Comparison of ENCODE assay signal across 11 mouse cellular contexts in the genomic region with DNA sequence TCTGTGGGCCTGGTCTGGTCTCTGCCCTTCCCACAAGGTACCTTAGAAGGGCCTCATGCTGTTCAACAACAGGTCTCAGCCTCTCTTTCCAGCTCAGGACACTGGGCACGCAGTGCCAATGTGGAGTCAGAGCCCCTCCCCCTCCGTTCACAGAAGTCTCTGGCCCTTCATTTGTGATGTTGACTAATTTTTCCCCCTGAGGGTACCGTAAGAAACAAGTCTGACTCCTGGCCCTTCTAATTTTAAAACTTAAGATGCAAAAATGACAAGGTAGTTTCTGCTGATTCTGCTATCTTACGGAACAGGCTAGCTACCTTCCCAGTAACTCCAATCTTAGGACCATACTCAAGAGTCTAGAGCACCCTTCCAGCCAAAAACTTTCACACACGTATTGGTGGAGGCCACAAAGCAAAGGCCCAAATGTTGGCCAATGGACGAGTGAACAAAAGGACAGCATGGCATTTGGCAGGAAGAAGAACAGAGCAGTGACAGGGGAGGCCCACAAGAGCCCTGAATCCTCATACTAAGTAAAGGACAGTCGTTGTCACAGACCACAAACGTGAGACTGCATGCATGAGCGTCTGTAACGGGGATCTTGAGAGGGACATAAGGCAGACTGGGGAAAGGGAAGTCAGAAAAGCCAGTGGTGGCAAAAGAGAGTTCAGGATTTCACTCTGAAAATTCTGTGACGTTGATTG.
A peak's percentile ranks its signal among the peaks of the same experiment; 100 is the strongest.
DNase-seq lines count a peak whose midpoint lies in the region; ATAC-seq and TF ChIP-seq lines count a peak whose summit lies in the region.
"Had no signal": no experiment of that assay in that cellular context is flagged by ENCODE, and none has a peak within 500 bp of the region (broad histone marks: within the 10 kb centered on the region; RNA-seq: fewer than 3 reads in every experiment).

No protein-coding gene starts in this region.

- TF ChIP-seq CTCF in ES-Bruce4 (IDR thresholded peaks at IDR 0.05; ENCODE audit: low read depth, low read length), result no peak
- no peak for TF ChIP-seq CTCF in hindbrain, postnatal 0 days (IDR thresholded peaks at IDR 0.05; ENCODE audit: low read depth)
- TF ChIP-seq CTCF in stomach, postnatal 0 days (IDR thresholded peaks at IDR 0.05; ENCODE audit: low read depth), result no peak

- peak overlapping the region; percentile 71; the same call in 1 of the 2 replicates for H3K27ac ChIP-seq in kidney, embryonic 14.5 days (ENCODE audit: low read depth, low read length)
- H3K27ac ChIP-seq in ES-Bruce4 (ENCODE audit: insufficient read depth, low read length), result peak overlapping the region; percentile 91
- peak overlapping the region; percentile 64; the same call in 1 of the 2 replicates for H3K27ac ChIP-seq in hindbrain, postnatal 0 days
- H3K27ac ChIP-seq in stomach, postnatal 0 days (replicated peaks), result no peak overlapping the region

- TF ChIP-seq EP300 in ES-Bruce4 (IDR thresholded peaks at IDR 0.05; ENCODE audit: insufficient read depth, low read depth, low read length), result no peak
- TF ChIP-seq EP300 in stomach, postnatal 0 days (optimal IDR thresholded peaks at IDR 0.05), result no peak

- TF ChIP-seq POLR2A in ES-Bruce4 (IDR thresholded peaks at IDR 0.05; ENCODE audit: insufficient read depth, low read length), result no peak

- DNase-seq in kidney, adult 11 months, result no peak
- DNase-seq in A20 (ENCODE audit: low read depth, low spot score), result peak; percentile 58
- DNase-seq in hindbrain, postnatal 0 days (ENCODE audit: low spot score), result no peak
- DNase-seq in thymus, postnatal 10 days (ENCODE audit: low spot score in 2 of 2), result no peak
- no peak for DNase-seq in stomach, postnatal 0 days (ENCODE audit: low spot score)
- DNase-seq in cerebellum, adult 9-11 months, result no peak
- DNase-seq: kidney, postnatal 25 days; lung, postnatal 14 days had no signal

- H3K4me2 ChIP-seq in kidney, embryonic 14.5 days (replicated peaks; ENCODE audit: low read depth, low read length), result no peak overlapping the region
- no peak overlapping the region for H3K4me2 ChIP-seq in hindbrain, postnatal 0 days (ENCODE audit: low read depth, low read length)
- H3K4me2 ChIP-seq in stomach, postnatal 0 days (replicated peaks; ENCODE audit: low read depth), result no peak overlapping the region
- H3K4me2 ChIP-seq: embryonic facial prominence, embryonic 12.5 days had no signal

- H3K9ac ChIP-seq in kidney, embryonic 14.5 days (ENCODE audit: low read depth, low read length), result no peak overlapping the region
- no peak overlapping the region for H3K9ac ChIP-seq in ES-Bruce4 (ENCODE audit: low read depth, poor library complexity, severe bottlenecking)
- no peak overlapping the region for H3K9ac ChIP-seq in hindbrain, postnatal 0 days (replicated peaks; ENCODE audit: low read length)
- no peak overlapping the region for H3K9ac ChIP-seq in stomach, postnatal 0 days (ENCODE audit: low read length)
- H3K9ac ChIP-seq: embryonic facial prominence, embryonic 12.5 days had no signal

- no peaks in the 10 kb centered on the region for H3K27me3 ChIP-seq in kidney, embryonic 14.5 days (ENCODE audit: control insufficient read depth, insufficient read depth, low read length)
- H3K27me3 ChIP-seq in ES-Bruce4 (ENCODE audit: control insufficient read depth, insufficient read depth, low read length, poor library complexity, severe bottlenecking), result no peaks in the 10 kb centered on the region
- no peaks in the 10 kb centered on the region for H3K27me3 ChIP-seq in hindbrain, postnatal 0 days (ENCODE audit: insufficient read depth, low read length)
- H3K27me3 ChIP-seq in stomach, postnatal 0 days (ENCODE audit: control insufficient read depth, insufficient read depth, low read length), result no peaks in the 10 kb centered on the region
- H3K27me3 ChIP-seq: embryonic facial prominence, embryonic 12.5 days had no signal

- H3K4me3 ChIP-seq in kidney, embryonic 14.5 days (ENCODE audit: low read length), result no peak overlapping the region
- H3K4me3 ChIP-seq in ES-Bruce4 (ENCODE audit: low read depth, low read length), result no peak overlapping the region
- no peak overlapping the region for H3K4me3 ChIP-seq in hindbrain, postnatal 0 days (ENCODE audit: low read length)
- H3K4me3 ChIP-seq in stomach, postnatal 0 days (ENCODE audit: low read depth, low read length), result no peak overlapping the region
- H3K4me3 ChIP-seq: embryonic facial prominence, embryonic 12.5 days had no signal

- WGBS in kidney, embryonic 14.5 days, result 55% methylated on average over 11 of the region's 11 CpGs
- 47% methylated on average over 11 of the region's 11 CpGs for WGBS in hindbrain, postnatal 0 days
- 74% methylated on average over 11 of the region's 11 CpGs for WGBS in stomach, postnatal 0 days

- H3K4me1 ChIP-seq in kidney, embryonic 14.5 days (ENCODE audit: control insufficient read depth, insufficient read depth, low read length), result peaks cover 63% of the 10 kb centered on the region
- H3K4me1 ChIP-seq in ES-Bruce4 (ENCODE audit: control insufficient read depth, insufficient read depth, low read length), result peaks cover 8% of the 10 kb centered on the region
- H3K4me1 ChIP-seq in hindbrain, postnatal 0 days (ENCODE audit: insufficient read depth, low read length), result peaks cover 13% of the 10 kb centered on the region
- H3K4me1 ChIP-seq in stomach, postnatal 0 days (replicated peaks; ENCODE audit: control insufficient read depth, insufficient read depth), result no peaks in the 10 kb centered on the region; the same call in 1 of the 2 replicates

- H3K9me3 ChIP-seq in kidney, embryonic 14.5 days (ENCODE audit: control insufficient read depth, low read length), result no peaks in the 10 kb centered on the region
- no peaks in the 10 kb centered on the region for H3K9me3 ChIP-seq in ES-Bruce4 (replicated peaks; ENCODE audit: control insufficient read depth, insufficient read depth, low read length, poor library complexity, severe bottlenecking)
- H3K9me3 ChIP-seq in hindbrain, postnatal 0 days (ENCODE audit: low read length), result no peaks in the 10 kb centered on the region
- H3K9me3 ChIP-seq in stomach, postnatal 0 days (ENCODE audit: control insufficient read depth, low read length), result no peaks in the 10 kb centered on the region
- H3K9me3 ChIP-seq: embryonic facial prominence, embryonic 12.5 days had no signal

- no peaks in the 10 kb centered on the region; the same call in 1 of the 2 replicates for H3K36me3 ChIP-seq in kidney, embryonic 14.5 days (ENCODE audit: control insufficient read depth, insufficient read depth, low read length)
- H3K36me3 ChIP-seq in ES-Bruce4 (ENCODE audit: control insufficient read depth, insufficient read depth, low read length, poor library complexity, severe bottlenecking), result no peaks in the 10 kb centered on the region
- H3K36me3 ChIP-seq in hindbrain, postnatal 0 days (ENCODE audit: insufficient read depth, low read length), result no peaks in the 10 kb centered on the region
- no peaks in the 10 kb centered on the region for H3K36me3 ChIP-seq in stomach, postnatal 0 days (ENCODE audit: control insufficient read depth, insufficient read depth, low read length)

- no peak for ATAC-seq in kidney, embryonic 14.5 days (ENCODE audit: low FRiP score, low TSS enrichment)
- no peak for ATAC-seq in hindbrain, postnatal 0 days
- ATAC-seq in stomach, postnatal 0 days (ENCODE audit: low FRiP score, low TSS enrichment), result no peak
